Mouse (Mus musculus): Measurements from ENCODE around the gene Dnaaf1. TPM values are rescaled to one million over a fixed set of nuclear protein-coding genes. Genes with fewer than 3 reads are reported as not detected.

Gene Dnaaf1
- polyA plus RNA-seq, 1 experiment from 2014 or later, result 0.20 TPM

DNA sequence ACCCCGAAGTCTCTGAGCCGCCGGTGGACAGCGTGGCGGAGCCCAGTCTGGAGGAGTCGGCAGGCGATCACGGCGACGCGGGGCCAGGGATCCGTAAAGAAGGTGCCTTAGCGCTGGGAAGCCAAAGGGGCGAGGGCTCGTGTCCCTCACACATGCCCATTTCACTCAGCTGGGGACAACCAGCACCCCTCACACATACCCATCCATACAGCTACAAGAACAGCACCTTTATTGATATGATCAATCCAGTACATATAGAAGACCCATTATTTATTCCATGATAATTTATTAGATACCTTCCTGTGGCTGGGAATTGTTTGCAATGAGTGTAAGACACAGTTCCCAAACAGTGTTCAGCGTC, 311 bp downstream of the Dnaaf1 start:
- H3K9me3 ChIP-seq (replicated peaks), result no peaks in the 10 kb centered on the region
- H3K27me3 ChIP-seq (replicated peaks), result peaks cover 19% of the 10 kb centered on the region
- H3K36me3 ChIP-seq, result no peaks in the 10 kb centered on the region
- peak overlapping the region; percentile 66 for H3K4me3 ChIP-seq (replicated peaks)
- peaks cover 25% of the 10 kb centered on the region for H3K4me1 ChIP-seq
- peak overlapping the region; percentile 80 for H3K9ac ChIP-seq (replicated peaks)
- ATAC-seq (ENCODE audit: low FRiP score), result peak; percentile 43; the same call in 1 of the 2 replicates
- peak overlapping the region; percentile 92 for H3K4me2 ChIP-seq
- 2% methylated on average over 16 of the region's 16 CpGs for WGBS
- H3K27ac ChIP-seq (replicated peaks), result peak overlapping the region; percentile 75

DNA sequence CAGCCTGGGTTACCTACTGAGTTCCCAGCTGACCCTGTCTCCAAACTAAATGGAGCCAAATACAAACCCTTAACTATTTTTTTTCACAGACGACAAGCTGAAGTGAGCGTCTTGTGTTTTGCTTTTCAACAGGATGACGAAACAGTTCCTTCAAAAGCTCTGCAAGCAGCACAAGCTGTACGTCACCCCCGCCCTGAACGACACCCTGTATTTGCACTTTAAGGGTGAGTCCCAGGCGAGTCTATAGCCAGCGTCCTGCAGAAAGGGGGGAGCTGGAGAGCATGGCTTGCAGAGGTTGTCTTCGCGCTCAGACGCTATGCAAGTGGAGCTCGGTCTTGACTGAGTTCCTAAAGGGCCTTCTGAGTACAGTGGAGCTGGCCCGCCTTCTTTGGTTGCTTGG, 4.1 kb downstream of the Dnaaf1 start:
- H3K9me3 ChIP-seq (replicated peaks), result no peaks in the 10 kb centered on the region
- ATAC-seq (ENCODE audit: low FRiP score), result no peak
- peaks cover 19% of the 10 kb centered on the region for H3K27me3 ChIP-seq (replicated peaks)
- H3K36me3 ChIP-seq, result no peaks in the 10 kb centered on the region
- 41% methylated on average over 13 of the region's 13 CpGs for WGBS
- peaks cover 8% of the 10 kb centered on the region for H3K4me1 ChIP-seq
- no peak overlapping the region for H3K4me2 ChIP-seq
- no peak overlapping the region for H3K27ac ChIP-seq (replicated peaks)
- H3K4me3 ChIP-seq (replicated peaks), result no peak overlapping the region
- no peak overlapping the region for H3K9ac ChIP-seq (replicated peaks)

DNA sequence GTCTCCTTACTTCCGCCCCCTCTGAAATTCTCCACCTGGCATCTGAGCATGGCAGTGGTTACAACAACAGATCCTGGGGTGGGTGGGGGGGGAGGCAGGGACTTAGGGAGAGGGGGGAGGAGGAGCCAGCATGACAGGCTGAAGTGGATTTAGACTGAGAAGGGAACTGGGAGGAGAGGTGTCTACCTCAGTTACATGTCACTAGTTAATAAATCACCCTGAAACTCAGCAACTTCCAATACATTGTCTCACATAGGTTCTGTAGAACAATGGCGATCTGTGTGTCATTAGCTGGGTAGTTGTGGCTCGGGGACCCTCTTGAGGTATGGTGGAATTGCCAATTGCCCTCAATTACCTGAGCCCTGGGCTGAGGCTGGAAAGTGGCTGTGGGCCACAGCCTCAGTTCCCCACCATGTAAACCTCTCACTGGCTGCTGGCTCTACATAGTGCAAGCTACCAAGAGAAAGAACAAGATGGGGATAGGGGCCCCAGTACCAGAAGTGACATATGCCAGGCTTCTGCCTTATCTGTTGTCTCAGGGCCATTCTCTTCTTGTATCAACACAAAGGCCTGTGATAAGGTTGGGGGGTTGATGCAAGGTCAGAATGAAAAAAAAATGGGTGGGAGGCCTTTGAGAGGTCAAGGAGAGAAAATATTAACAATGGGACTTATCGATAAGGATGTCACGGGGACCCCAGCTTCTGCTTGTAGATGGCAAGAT, 5.6 kb downstream of the Dnaaf1 start:
- H3K9me3 ChIP-seq (replicated peaks), result no peaks in the 10 kb centered on the region
- no peak overlapping the region for H3K4me3 ChIP-seq (replicated peaks)
- peaks cover 19% of the 10 kb centered on the region for H3K27me3 ChIP-seq (replicated peaks)
- 80% methylated on average over 5 of the region's 5 CpGs for WGBS
- H3K27ac ChIP-seq (replicated peaks), result no peak overlapping the region
- peaks cover 2% of the 10 kb centered on the region for H3K4me1 ChIP-seq
- no peak overlapping the region for H3K4me2 ChIP-seq
- no peak overlapping the region for H3K9ac ChIP-seq (replicated peaks)
- H3K36me3 ChIP-seq, result no peaks in the 10 kb centered on the region
- no peak for ATAC-seq (ENCODE audit: low FRiP score)

DNA sequence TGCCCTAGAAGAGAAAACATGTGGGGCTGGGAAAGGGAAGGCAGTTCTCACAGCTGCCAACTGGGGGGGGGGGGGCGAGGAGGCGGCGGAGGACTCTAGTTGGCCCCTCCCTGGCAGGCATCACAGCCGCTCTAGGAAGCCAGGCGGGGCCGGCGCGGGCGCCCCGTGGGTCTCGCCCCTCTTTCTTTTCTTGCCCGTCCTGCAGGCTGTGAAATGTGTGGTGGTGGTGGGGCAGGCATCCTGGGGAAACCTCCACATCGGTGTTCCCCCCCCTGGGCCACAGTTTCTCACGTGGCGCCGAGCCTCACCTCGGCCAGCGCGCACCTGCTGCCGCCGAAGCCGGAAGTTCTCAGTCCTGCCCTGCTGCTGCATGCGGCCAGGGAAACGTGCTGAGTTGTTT, 10.9 kb downstream of the Dnaaf1 start:
- no peak for ATAC-seq (ENCODE audit: low FRiP score)
- 20% methylated on average over 17 of the region's 24 CpGs for WGBS
- H3K4me2 ChIP-seq, result peak overlapping the region; percentile 59
- no peaks in the 10 kb centered on the region for H3K9me3 ChIP-seq (replicated peaks)
- peak overlapping the region; percentile 28 for H3K4me3 ChIP-seq (replicated peaks)
- no peak overlapping the region for H3K27ac ChIP-seq (replicated peaks)
- 0 out of 2 replicates have a peak overlapping the region, but pooled peaks have one; percentile 5 for H3K9ac ChIP-seq (replicated peaks)
- H3K36me3 ChIP-seq, result no peaks in the 10 kb centered on the region
- no peaks in the 10 kb centered on the region for H3K27me3 ChIP-seq (replicated peaks)
- H3K4me1 ChIP-seq, result 0 out of 2 replicates have a peak, but pooled peaks cover 4% of the 10 kb centered on the region

DNA sequence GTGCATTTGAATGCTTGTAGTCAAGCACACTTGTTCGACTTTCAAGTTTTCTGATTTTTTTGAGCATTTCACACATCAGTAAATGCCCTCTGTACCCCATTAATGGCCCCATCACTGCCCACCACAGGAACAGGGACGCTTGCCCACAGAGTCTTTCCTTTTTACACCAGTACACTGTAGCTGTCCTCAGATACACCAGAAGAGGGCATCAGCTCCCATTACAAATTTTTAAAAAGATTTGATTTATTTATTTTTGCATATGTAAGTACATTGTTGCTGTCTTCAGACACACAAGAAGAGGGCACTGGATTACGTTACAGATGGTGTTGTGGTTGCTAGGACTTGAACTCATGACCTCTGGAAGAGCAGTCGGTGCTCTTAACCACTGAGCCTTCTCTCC, 13.3 kb downstream of the Dnaaf1 start:
- 73% methylated on average over 4 of the region's 4 CpGs for WGBS
- no peak overlapping the region for H3K4me3 ChIP-seq (replicated peaks)
- no peak overlapping the region for H3K9ac ChIP-seq (replicated peaks)
- H3K4me2 ChIP-seq, result no peak overlapping the region
- H3K36me3 ChIP-seq, result no peaks in the 10 kb centered on the region
- H3K9me3 ChIP-seq (replicated peaks), result no peaks in the 10 kb centered on the region
- no peak overlapping the region for H3K27ac ChIP-seq (replicated peaks)
- H3K27me3 ChIP-seq (replicated peaks), result no peaks in the 10 kb centered on the region
- H3K4me1 ChIP-seq, result 0 out of 2 replicates have a peak, but pooled peaks cover 4% of the 10 kb centered on the region
- ATAC-seq (ENCODE audit: low FRiP score), result no peak

DNA sequence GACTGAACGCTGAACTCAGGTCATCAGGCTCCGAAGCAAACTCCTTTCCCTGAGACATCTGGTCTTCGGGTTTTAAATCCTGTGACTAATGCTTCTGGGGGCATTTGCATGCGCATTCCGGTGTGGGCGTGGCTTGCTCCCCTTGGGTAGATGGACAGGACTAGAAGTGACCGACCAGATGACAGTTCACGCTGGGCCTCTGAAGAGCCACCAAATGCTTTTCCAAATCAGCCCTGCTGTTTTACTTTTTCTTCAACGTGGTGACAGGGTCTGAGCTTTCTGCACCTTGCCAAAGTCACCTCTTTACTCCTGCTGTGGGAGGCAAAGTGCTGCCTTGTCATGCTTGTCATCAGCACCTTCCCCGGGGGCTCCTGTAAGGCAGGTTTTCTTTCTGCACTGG, 13.8 kb downstream of the Dnaaf1 start:
- Histone ChIP-seq H3K4me2 (no peak overlapping the region), H3K9me3 (replicated peaks) (no peaks in the 10 kb centered on the region), H3K4me3 (replicated peaks) (no peak overlapping the region), H3K36me3 (no peaks in the 10 kb centered on the region), H3K27ac (replicated peaks) (no peak overlapping the region), H3K27me3 (replicated peaks) (no peaks in the 10 kb centered on the region), H3K9ac (replicated peaks) (no peak overlapping the region), H3K4me1 (0 out of 2 replicates have a peak, but pooled peaks cover 4% of the 10 kb centered on the region)
- no peak for ATAC-seq (ENCODE audit: low FRiP score)
- WGBS, result 28% methylated on average over 10 of the region's 10 CpGs

DNA sequence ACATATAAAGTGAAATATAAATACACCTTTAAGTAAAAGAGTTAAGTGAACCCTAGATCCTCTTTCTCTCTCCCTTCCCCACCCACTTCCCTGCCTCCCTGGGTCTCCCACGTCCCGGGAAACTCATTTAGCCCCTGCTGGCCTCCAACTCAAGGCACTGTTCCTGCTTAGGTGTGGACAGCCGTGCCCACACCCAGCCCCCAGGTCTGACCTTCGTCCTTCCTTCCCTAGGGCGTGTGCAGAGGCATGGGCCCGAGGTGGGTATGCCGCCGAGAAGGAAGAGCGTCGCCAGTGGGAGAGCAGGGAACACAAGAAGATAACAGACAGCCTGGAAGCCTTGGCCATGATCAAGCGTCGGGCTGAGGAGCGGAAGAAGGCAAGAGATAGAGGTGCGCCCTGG, 15.3 kb downstream of the Dnaaf1 start:
- no peaks in the 10 kb centered on the region for H3K27me3 ChIP-seq (replicated peaks)
- H3K9ac ChIP-seq (replicated peaks), result no peak overlapping the region
- H3K36me3 ChIP-seq, result peaks cover 3% of the 10 kb centered on the region; the same call in 1 of the 2 replicates
- no peak for ATAC-seq (ENCODE audit: low FRiP score)
- H3K4me2 ChIP-seq, result no peak overlapping the region
- WGBS, result 87% methylated on average over 14 of the region's 14 CpGs
- no peak overlapping the region for H3K4me3 ChIP-seq (replicated peaks)
- no peaks in the 10 kb centered on the region for H3K9me3 ChIP-seq (replicated peaks)
- H3K27ac ChIP-seq (replicated peaks), result no peak overlapping the region
- 0 out of 2 replicates have a peak, but pooled peaks cover 4% of the 10 kb centered on the region for H3K4me1 ChIP-seq

DNA sequence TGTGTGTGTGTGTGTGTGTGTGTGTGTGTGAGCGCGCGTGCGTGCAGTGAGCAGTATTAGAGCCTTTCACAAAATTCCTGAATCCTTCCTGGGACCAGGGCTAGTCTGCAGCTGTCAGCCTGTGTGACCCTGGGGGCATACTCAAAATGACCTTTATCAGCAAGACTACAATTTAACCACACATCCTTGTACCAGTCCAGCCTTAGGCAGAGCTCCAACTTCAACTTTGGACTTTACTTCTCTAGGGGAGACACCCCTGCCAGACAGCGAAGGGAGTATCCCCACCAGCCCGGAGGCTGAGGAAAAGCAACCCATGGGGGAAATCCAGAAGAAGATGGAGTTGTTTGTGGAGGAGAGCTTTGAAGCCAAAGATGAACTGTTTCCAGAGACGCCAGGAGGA, 16.4 kb downstream of the Dnaaf1 start:
- no peaks in the 10 kb centered on the region for H3K4me1 ChIP-seq
- H3K4me2 ChIP-seq, result no peak overlapping the region
- no peaks in the 10 kb centered on the region for H3K27me3 ChIP-seq (replicated peaks)
- H3K36me3 ChIP-seq, result peaks cover 7% of the 10 kb centered on the region
- no peak overlapping the region for H3K4me3 ChIP-seq (replicated peaks)
- H3K9ac ChIP-seq (replicated peaks), result no peak overlapping the region
- no peak overlapping the region for H3K27ac ChIP-seq (replicated peaks)
- no peaks in the 10 kb centered on the region for H3K9me3 ChIP-seq (replicated peaks)
- 91% methylated on average over 7 of the region's 7 CpGs for WGBS
- ATAC-seq (ENCODE audit: low FRiP score), result no peak

DNA sequence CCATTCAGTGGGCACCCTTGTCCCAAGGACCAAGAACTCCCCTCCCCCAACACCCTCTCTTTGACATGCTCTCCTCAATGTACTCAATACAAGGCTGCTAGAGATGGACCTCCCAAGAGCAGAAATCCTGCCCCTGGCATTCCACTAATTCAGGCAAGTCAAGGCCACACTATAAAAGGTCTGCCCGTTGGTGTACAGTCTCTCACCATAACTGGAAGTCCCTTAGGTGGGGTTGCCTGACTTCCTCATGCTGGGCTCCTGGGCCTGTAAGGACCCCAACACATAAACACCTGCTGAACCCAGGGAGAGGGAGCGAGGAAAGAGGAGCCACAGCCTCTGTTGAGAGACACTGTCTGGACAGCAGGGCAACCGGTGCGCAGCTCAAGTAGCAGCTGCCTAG, 28.7 kb downstream of the Dnaaf1 start:
- Histone ChIP-seq H3K9me3 (replicated peaks) (no peaks in the 10 kb centered on the region), H3K27ac (replicated peaks) (no peak overlapping the region), H3K27me3 (replicated peaks) (no peaks in the 10 kb centered on the region), H3K36me3 (peaks cover 37% of the 10 kb centered on the region), H3K4me3 (replicated peaks) (peak overlapping the region; percentile 85), H3K9ac (replicated peaks) (peak overlapping the region; percentile 74; the same call in 1 of the 2 replicates), H3K4me2 (peak overlapping the region; percentile 88), H3K4me1 (peaks cover 17% of the 10 kb centered on the region)
- ATAC-seq (ENCODE audit: low FRiP score), result no peak
- 93% methylated on average over 4 of the region's 4 CpGs for WGBS

DNA sequence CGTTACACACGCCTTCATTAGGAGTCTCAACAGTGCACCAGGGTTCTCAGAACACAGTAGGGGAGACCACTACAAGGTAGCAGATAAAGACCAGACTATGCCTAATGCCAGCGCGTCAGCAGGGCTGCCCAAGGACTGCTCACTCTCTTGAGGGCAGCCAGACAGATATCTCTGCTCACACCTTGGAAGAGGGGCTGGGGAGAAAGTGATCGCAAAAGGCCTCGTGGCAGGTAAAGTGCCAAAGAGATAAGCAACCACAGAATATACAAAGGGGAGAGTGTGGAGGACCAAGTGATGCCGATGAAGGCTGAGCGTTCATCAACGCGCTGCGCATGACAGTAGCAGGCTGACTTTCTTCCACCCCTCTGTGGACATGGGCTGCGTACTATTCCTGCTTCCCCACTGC, 29.4 kb downstream of the Dnaaf1 start:
- Histone ChIP-seq H3K36me3 (peaks cover 31% of the 10 kb centered on the region), H3K9me3 (replicated peaks) (no peaks in the 10 kb centered on the region), H3K4me3 (replicated peaks) (peak overlapping the region; percentile 85), H3K27me3 (replicated peaks) (no peaks in the 10 kb centered on the region), H3K4me2 (peak overlapping the region; percentile 88), H3K27ac (replicated peaks) (peak overlapping the region; percentile 67), H3K9ac (replicated peaks) (peak overlapping the region; percentile 74), H3K4me1 (peaks cover 17% of the 10 kb centered on the region)
- no peak for ATAC-seq (ENCODE audit: low FRiP score)
- WGBS, result 41% methylated on average over 12 of the region's 12 CpGs

DNA sequence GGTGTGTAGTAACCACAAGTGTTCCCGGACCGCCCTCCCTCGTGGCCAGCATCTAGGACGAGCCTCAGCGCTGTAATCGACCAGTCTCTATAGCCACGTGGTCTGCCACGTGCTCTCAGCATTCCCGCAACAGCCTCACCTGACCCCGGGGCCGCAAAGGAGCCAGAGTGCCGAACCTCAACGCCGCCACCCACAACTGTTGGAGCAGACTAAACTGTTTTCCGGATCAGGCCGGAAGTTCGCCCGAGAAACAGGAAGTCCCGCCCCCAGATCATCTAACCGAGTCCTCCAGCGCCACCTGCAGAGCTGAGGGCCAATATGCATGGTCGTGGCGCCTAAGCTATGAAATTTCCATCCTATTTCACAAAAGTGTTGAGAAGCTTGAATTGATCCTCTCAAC, 30.0 kb downstream of the Dnaaf1 start, which contains the start of gene Taf1c:
Gene Taf1c, minus strand, starts transcription at position 227 of the 400 bp plus-strand sequence.
- H3K4me2 ChIP-seq, result peak within 1 kb of the TSS; percentile 88
- peak; percentile 85 for ATAC-seq (ENCODE audit: low FRiP score)
- no peaks in the 10 kb centered on the region for H3K27me3 ChIP-seq (replicated peaks)
- no peaks in the 10 kb centered on the region for H3K9me3 ChIP-seq (replicated peaks)
- WGBS, result under 1% methylated on average over 23 of the region's 23 CpGs
- H3K27ac ChIP-seq (replicated peaks), result peak within 1 kb of the TSS; percentile 67
- peaks cover 17% of the 10 kb centered on the region for H3K4me1 ChIP-seq
- H3K9ac ChIP-seq (replicated peaks), result peak within 1 kb of the TSS; percentile 74
- peak within 1 kb of the TSS; percentile 85 for H3K4me3 ChIP-seq (replicated peaks)
- peaks cover 26% of the 10 kb centered on the region for H3K36me3 ChIP-seq

DNA sequence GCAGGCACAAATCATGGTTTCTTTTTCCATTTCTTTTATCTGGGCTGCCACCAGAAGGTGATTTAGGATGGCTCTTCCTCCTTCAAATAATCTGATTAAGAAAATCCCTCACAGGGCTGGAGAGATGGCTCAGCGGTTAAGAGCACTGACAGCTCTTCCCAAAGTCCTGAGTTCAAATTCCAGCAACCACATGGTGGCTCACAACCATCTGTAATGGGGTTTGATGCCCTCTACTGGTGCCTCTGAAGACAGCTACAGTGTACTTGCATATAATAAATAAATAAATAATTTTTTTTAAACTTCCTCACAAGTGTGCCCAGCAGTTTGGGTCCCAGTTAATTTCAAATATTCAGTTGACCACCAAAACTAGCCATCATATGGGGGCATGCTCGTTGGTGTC, 31.2 kb downstream of the Dnaaf1 start:
- 85% methylated on average over 2 of the region's 2 CpGs for WGBS
- Histone ChIP-seq H3K36me3 (peaks cover 13% of the 10 kb centered on the region), H3K9ac (replicated peaks) (no peak overlapping the region), H3K4me1 (peaks cover 17% of the 10 kb centered on the region), H3K27ac (replicated peaks) (no peak overlapping the region), H3K9me3 (replicated peaks) (no peaks in the 10 kb centered on the region), H3K27me3 (replicated peaks) (no peaks in the 10 kb centered on the region), H3K4me3 (replicated peaks) (no peak overlapping the region), H3K4me2 (no peak overlapping the region)
- no peak for ATAC-seq (ENCODE audit: low FRiP score)
